Mouse (Mus musculus) G1E (cell line): ENCODE data around the gene Dmrtb1.

ENCODE experiments used
- CTCF ChIP-seq: IDR thresholded peaks from 2 replicates; pipeline ENCODE4 v1.5.1; 2012; ENCODE audit warnings: low read depth, low read length, inconsistent platforms, mixed read lengths
- GATA1 ChIP-seq: IDR thresholded peaks from 2 replicates; pipeline ENCODE4 v1.6.1; 2012; ENCODE audit warnings: borderline replicate concordance, low read length, inconsistent platforms, mixed read lengths
- TAL1 ChIP-seq: conservative IDR thresholded peaks from 2 replicates; pipeline ENCODE4 v1.6.1; 2012; ENCODE audit warnings: low read depth, low read length, inconsistent platforms, mixed read lengths

- TF ChIP-seq CTCF (peak; percentile 68), GATA1 (no peak), TAL1 (no peak)
Observed at GRCm38 (mm10) chr4:107637670-107638069, 46.4 kb downstream of the Dmrtb1 start.
